Mouse (Mus musculus): ENCODE results near the gene Smyd4.

GRCm38 (mm10) chr11:75424459-75424858 is 76.2 kb downstream of the Smyd4 start:
- TF ChIP-seq CTCF (conservative IDR thresholded peaks at IDR 0.05; ENCODE audit: low read length) (no peak), POU5F1 (IDR thresholded peaks at IDR 0.05; ENCODE audit: borderline replicate concordance, low read length) (no peak)
